Mouse (Mus musculus): ENCODE measurements at regions not wholly inside any gene's neighbourhood (a gene's known extent, or its start where the extent isn't known, plus 50 kb on each side); places are given as distances from the start of the nearest gene placed in this dataset.

DNA sequence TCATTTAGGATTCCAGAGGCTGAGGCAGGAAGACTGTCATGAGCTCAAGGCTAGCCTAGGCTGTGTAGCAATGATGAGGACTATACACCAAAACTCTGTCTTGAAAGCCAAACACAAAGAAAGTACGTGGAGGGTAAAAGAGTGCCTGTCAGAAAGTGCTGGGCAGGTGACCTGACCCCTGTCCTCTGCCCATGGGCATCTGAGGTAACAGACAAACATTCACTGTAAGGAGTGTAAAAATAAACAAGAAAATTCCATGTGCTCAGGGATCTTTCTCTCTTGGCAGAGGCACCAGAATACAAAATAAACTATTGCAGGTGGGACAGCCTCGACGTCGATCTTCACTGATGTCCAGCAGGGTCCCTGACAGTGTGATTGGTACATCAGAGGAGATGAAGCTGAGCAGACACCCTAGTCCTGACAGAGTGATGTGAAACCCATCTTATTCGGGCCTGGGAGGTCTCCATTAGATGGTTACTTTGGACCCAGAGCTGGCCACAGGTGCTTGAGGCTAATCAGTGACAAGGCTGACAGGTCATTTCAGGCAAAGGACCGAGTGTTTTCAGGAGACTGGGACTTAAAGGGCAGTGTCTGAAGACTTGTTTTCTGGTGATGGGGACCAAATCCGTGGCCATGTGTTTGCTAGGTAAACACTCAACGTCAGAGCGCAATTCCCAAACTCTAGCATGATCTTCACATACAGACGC is 62.9 kb upstream of the Irf2bp2 start:
- TF ChIP-seq GATA1 (IDR thresholded peaks at IDR 0.05; ENCODE audit: low read length): no peak

DNA sequence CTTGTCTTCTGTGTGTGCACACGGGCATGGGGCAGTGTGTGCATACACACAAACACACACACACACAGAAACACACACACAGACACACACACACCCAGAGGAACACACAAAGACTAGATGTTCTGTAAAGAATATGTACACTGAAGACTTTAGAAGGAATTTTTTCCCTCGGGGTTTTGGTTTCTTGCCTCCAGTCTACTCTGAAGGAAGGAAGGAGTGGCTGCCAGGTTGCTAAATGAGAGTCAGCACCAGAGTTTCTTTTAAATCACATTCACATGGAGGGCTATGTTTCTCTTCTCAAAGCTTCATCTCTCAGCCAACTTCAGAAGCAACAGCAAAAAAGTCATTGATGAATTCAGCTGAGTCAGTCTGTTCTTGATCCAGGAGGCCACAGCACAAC is 61.8 kb upstream of the Irf2bp2 start:
- no peak for TF ChIP-seq GATA1 (IDR thresholded peaks at IDR 0.05; ENCODE audit: low read length)

DNA sequence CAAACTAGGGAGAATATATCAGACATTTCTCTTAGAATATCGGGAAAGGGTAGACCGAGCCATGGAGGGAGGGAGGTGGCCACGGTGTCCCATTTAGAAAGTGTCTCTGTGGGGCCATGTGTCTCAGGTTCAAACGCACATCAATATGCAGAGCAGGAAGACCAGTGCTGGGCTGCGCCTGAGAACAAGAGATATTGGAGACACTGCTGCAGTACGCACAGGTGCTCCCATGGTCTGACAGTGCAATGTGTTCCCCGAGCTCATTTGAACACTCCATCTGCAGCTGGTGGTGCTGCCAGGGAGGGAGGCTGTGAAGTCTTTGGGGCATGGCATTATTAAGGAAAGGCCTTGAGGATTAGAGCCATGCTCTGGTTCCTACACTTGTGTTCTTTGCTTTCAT is 60.6 kb upstream of the Irf2bp2 start:
- no peak for TF ChIP-seq GATA1 (IDR thresholded peaks at IDR 0.05; ENCODE audit: low read length)

DNA sequence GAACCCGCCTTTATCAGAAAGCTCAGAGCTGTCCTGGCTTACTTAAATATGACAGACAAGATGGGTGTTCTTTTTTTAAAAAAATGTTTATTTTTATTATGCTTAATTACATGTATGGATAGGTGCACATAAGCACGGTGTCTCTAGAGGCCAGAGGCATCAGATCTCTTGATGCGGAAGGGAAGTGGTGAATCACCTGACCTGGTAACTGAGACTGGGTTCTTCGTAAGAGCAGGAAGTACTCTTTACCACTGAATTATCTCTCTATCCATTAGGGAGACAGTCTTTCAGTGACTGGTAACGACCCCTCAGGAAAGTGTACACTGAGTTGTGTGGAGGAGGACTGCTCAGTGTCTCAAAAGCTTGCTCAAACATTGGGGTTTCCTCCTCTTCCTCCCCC is 58.4 kb upstream of the Irf2bp2 start:
- TF ChIP-seq GATA1 (IDR thresholded peaks at IDR 0.05; ENCODE audit: low read length): no peak

DNA sequence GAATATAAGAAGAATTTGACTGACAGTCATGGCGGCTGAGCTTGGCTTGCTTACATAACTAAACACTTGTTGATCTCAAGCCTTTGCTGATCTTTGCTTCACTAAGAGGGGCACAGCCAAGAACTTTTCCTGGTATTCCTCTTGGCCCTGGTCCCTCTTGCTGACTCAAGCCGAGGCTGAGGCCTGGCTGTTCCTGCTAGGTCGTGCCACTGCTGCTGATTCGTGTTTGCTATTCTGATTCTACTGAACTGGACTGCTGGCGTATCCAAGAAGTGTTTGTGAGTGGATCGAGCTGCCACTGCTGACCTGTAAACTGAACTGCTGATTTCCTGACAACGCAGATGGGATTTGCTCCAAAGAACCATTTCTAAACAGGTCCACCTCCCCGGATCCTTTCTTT is 57.2 kb upstream of the Irf2bp2 start:
- TF ChIP-seq GATA1 (IDR thresholded peaks at IDR 0.05; ENCODE audit: low read length): no peak

DNA sequence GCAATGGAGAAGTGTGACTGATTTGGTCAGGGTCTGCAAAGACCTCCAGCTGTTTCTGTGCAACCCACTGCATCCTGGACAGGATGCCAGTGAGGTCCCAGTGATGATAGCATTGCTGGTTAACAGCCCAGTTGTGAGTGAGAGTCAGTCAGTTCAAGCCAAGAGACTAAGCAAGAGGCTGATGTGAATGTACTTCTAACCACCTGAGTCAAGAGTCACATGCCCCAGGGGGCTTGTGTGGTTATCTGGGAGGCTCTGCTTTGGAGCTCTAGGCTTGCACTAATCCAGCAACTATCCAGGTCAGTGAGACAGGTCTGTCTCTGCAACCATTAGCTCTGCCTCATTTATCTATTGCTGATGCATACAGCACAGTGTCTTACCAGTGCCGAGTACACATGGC is 55.5 kb upstream of the Irf2bp2 start:
- TF ChIP-seq GATA1 (IDR thresholded peaks at IDR 0.05; ENCODE audit: low read length): no peak

DNA sequence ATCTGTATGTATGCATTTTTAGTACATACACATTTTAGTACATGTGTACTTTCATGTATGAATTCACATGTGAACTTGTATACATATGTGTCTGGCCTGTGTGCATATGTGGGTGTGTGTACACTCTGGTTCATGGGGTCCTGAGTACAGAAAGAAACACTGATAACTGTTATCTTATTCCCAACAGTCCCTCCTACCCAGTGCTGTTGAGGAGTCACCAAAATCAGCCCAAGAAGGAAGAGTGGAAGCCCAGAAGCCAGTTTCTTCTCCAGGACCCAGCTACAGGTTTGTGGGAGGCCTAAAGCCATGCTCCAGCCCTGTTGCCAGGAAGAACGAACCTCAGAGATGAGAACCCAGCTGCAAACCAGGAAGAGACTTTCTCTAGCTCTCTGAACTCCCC is 53.6 kb upstream of the Irf2bp2 start:
- no peak for TF ChIP-seq GATA1 (IDR thresholded peaks at IDR 0.05; ENCODE audit: low read length)

DNA sequence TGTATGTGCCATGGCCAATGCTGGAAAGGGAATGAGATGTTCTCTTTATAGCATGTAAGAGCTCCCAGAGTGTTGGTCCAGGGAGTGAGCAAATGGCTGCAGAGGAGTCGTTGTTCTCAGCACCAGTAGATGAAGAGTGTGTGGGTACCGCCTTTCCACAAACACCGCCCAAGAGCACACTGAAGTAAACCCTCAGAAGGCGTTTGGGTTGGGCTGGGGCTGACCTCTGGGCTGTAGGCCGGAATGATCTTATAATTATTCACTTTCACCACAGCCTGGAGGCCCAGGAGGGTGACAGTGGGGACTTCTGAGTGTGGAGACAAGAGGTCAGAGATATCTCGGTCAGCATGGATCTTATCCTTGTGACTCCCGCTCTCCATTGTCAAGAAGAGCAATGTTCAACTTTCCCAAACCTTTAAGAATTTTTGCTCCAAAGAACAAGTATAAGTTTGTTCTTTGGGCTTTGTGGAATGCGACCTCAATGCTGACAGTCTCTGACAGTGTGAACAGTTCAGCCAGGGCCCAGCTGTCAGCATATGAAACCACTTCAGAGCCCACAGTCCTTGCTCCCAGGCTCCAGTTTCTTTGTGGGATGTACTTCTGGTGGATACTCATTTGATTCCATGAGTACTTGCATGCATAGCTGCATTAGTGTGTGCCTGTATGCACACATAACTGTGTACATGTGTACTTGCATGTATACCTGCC is 53.0 kb upstream of the Irf2bp2 start:
- no peak for TF ChIP-seq GATA1 (IDR thresholded peaks at IDR 0.05; ENCODE audit: low read length)

DNA sequence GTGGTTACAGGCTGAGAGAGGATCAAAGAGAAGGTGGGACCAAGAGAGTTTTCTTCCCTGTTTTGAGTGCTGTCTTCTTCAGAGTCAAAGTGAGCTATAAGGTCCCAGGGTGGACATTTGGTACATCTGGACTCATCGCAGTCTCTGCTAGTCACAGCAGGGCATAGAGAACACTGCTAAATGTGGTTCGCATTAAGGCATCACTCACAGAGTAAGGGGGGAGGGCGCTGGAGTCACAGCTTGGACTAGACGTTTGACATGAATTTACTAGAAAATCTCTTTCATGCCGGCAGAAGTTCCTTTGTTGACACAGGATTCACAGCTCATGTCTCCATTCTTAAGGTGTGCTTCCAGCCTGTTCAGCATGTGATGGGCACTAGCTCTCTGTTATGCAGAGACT is 50.4 kb upstream of the Irf2bp2 start:
- TF ChIP-seq GATA1 (IDR thresholded peaks at IDR 0.05; ENCODE audit: low read length): no peak

Data from G1E-ER4 (cell line).